Mouse (Mus musculus): ENCODE data around the gene Cntnap4. TPM values are rescaled to one million over a fixed set of nuclear protein-coding genes. Genes with fewer than 3 reads are reported as not detected.

The Cntnap4 gene
- polyA plus RNA-seq (2015; fragmentation: Nextera tagmentation; extraction: Ambion mirVana), result 0.19 and 0.39 TPM in 2 replicates

DNA sequence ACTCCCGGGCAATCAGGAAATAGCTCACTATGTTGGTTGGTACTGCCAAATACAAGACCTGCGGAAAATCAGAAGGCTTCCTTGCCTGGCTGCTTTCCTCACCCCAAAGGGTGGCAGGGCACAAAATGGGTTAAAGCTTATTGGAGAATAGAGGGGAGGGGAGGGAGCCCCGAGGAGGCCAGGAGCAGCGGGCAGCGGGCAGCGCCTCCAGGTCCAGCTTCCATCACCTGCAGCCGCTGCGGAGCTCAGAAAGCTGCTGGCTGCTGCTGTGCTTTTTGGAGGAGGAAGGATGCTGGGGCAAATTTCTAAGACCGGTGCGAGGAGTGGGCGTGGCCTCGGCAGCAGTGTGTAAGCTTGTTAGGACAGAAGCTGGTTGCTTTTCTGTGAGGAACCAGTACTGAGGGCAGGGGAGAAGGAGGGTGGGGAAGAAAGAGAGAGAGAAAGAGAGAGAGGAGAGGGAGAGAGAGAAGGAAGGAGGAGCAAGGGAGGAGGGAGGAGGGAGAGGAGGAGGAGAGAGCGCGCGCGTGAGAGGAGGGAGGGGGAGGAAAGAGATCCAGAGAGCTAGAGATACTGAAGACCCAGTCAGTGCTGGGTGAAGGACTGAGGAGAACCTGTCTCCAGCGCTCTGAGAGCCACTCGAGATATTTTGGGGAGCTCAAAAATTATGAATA is at the start of gene Cntnap4:
Gene Cntnap4 (plus strand): TSS at position 573 of the 671 bp plus-strand sequence.
- H3K27me3 ChIP-seq, result peaks cover 32% of the 10 kb centered on the region
- no peak for ATAC-seq (replicated peaks; ENCODE audit: low FRiP score)
- H3K4me1 ChIP-seq, result peaks cover 9% of the 10 kb centered on the region
- H3K27ac ChIP-seq, result no peak within 1 kb of the TSS
- no peaks in the 10 kb centered on the region for H3K36me3 ChIP-seq
- WGBS, result 2% methylated on average over 18 of the region's 18 CpGs
- peak within 1 kb of the TSS; percentile 25 for H3K4me3 ChIP-seq (replicated peaks)
- H3K9me3 ChIP-seq (replicated peaks), result no peaks in the 10 kb centered on the region
- no peak within 1 kb of the TSS for H3K9ac ChIP-seq
- H3K4me2 ChIP-seq, result peak within 1 kb of the TSS; percentile 50

DNA sequence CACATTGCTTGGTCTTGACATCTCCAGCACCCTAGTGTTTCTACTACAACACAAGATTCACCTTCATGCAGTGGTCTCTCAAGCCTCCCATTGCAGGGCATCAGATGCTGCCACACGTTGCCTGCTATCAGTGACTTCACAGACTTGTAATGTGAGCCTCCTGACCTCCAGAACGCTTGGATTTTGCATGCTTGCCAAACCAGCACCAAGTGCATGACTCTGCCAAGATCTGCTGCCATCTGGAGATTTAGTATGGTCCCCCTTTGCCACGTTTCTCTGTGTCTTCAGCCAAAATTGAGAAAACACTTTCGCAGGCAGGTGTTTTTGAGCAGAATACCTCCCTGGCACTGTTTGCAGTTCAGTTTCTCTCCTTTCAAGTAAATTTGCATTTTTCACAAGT is 12.5 kb upstream of the Cntnap4 start:
- no peak overlapping the region for H3K27ac ChIP-seq
- no peaks in the 10 kb centered on the region for H3K9me3 ChIP-seq (replicated peaks)
- no peaks in the 10 kb centered on the region for H3K36me3 ChIP-seq
- ATAC-seq (replicated peaks; ENCODE audit: low FRiP score), result no peak
- H3K4me2 ChIP-seq, result no peak overlapping the region
- no peak overlapping the region for H3K9ac ChIP-seq
- 37% methylated on average over 4 of the region's 4 CpGs for WGBS
- H3K4me1 ChIP-seq, result no peaks in the 10 kb centered on the region
- no peak overlapping the region for H3K4me3 ChIP-seq (replicated peaks)
- no peaks in the 10 kb centered on the region for H3K27me3 ChIP-seq

GRCm38 (mm10) chr8:112570541-112570940 is 698 bp downstream of the Cntnap4 start:
- 0 out of 2 replicates have a peak overlapping the region, but pooled peaks have one; percentile 25 for H3K4me3 ChIP-seq (replicated peaks)
- H3K27ac ChIP-seq, result no peak overlapping the region
- H3K4me2 ChIP-seq, result peak overlapping the region; percentile 50; the same call in 1 of the 2 replicates
- H3K4me1 ChIP-seq, result peaks cover 9% of the 10 kb centered on the region
- H3K36me3 ChIP-seq, result no peaks in the 10 kb centered on the region
- ATAC-seq (replicated peaks; ENCODE audit: low FRiP score), result no peak
- no peak overlapping the region for H3K9ac ChIP-seq
- peaks cover 32% of the 10 kb centered on the region for H3K27me3 ChIP-seq
- 11% methylated on average over 6 of the region's 6 CpGs for WGBS
- no peaks in the 10 kb centered on the region for H3K9me3 ChIP-seq (replicated peaks)

DNA sequence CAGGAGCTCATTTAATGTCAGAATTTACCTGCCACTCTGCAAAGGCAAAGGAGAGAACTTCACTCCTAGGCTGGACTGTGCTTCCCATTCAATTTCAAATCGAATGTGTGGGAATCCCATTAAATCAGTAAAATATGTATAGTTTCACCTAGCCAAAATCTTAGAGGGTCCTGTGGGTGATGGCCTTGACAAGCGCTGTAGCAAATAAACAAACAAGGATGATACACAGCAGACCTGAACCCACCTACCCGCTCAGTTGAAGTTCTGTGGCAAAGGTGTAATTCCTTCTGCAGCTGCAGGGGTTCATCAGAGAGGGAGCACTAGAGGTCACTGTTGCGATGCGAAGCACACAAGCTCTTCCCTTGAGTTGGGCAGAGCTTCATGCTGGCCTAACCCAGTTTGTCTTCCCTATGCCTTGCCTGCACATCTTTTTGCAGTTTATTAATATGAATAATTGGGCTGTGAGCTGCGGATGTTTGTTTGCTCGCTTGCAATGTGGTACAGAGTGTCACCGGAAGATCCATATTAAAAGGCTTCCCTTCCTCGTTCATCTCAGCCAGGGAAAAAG is 1.6 kb downstream of the Cntnap4 start:
- H3K4me3 ChIP-seq (replicated peaks), result no peak overlapping the region
- peak; percentile 56 for ATAC-seq (replicated peaks; ENCODE audit: low FRiP score)
- peaks cover 9% of the 10 kb centered on the region for H3K4me1 ChIP-seq
- H3K27ac ChIP-seq, result no peak overlapping the region
- whole genome bisulfite sequencing, result 16% methylated on average over 9 of the region's 9 CpGs
- no peaks in the 10 kb centered on the region for H3K9me3 ChIP-seq (replicated peaks)
- H3K4me2 ChIP-seq, result no peak overlapping the region
- peaks cover 32% of the 10 kb centered on the region for H3K27me3 ChIP-seq
- no peak overlapping the region for H3K9ac ChIP-seq
- no peaks in the 10 kb centered on the region for H3K36me3 ChIP-seq

DNA sequence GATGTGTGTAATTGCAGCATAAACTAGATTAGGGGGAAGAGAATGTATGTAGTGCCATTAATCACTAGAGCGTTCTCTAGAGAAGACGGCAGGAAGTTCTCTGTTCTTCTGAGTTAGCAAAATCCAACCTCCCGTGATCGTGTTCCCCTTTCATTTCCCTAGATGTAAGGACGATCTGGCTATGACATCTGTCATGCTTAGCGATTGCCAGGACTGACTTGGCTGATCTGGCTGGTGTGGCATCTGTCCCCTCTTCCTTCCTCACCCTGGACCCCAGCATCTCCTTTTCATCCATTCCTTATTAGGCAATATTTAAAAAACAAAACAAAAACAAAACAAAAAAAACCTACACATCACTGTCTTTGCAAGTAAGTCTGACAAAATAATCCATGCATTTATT is 11.6 kb downstream of the Cntnap4 start:
- H3K36me3 ChIP-seq, result no peaks in the 10 kb centered on the region
- H3K9ac ChIP-seq, result no peak overlapping the region
- no peaks in the 10 kb centered on the region for H3K9me3 ChIP-seq (replicated peaks)
- no peak overlapping the region for H3K4me3 ChIP-seq (replicated peaks)
- H3K4me1 ChIP-seq, result no peaks in the 10 kb centered on the region
- no peak overlapping the region for H3K4me2 ChIP-seq
- H3K27me3 ChIP-seq, result no peaks in the 10 kb centered on the region
- H3K27ac ChIP-seq, result no peak overlapping the region
- ATAC-seq (replicated peaks; ENCODE audit: low FRiP score), result no peak
- 25% methylated on average over 6 of the region's 6 CpGs for WGBS

DNA sequence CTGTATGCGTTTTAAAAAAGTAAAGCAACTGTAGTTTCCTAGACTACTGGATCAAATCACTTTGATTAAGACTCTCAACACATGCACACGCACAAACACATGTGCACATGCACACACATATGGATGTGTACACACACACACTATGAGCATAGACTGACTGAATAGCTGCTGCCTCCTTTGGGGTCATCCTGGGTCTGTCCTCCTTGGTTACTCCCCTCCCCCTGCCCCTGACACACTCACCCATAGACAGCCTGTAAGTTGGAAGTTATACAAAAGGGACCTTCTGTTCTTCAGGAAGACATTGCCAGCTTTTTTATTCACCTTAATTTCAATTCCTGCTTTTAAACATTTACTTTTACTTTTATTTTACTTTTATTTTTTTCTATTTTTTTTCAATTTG is 13.6 kb downstream of the Cntnap4 start:
- Histone ChIP-seq H3K27ac (no peak overlapping the region), H3K36me3 (no peaks in the 10 kb centered on the region), H3K4me2 (no peak overlapping the region), H3K27me3 (no peaks in the 10 kb centered on the region), H3K4me1 (peaks cover 5% of the 10 kb centered on the region; the same call in 1 of the 2 replicates), H3K4me3 (replicated peaks) (no peak overlapping the region), H3K9ac (no peak overlapping the region), H3K9me3 (replicated peaks) (no peaks in the 10 kb centered on the region)
- WGBS, result 90% methylated on average over 2 of the region's 2 CpGs
- ATAC-seq (replicated peaks; ENCODE audit: low FRiP score), result no peak

GRCm38 (mm10) chr8:112588357-112589051 is 18.7 kb downstream of the Cntnap4 start:
- 33% methylated on average over 8 of the region's 8 CpGs for WGBS
- H3K36me3 ChIP-seq, result no peaks in the 10 kb centered on the region
- H3K4me1 ChIP-seq, result peaks cover 12% of the 10 kb centered on the region
- H3K27me3 ChIP-seq, result no peaks in the 10 kb centered on the region
- H3K9ac ChIP-seq, result no peak overlapping the region
- no peak overlapping the region for H3K4me3 ChIP-seq (replicated peaks)
- peak overlapping the region; percentile 46 for H3K4me2 ChIP-seq
- no peak overlapping the region for H3K27ac ChIP-seq
- no peaks in the 10 kb centered on the region for H3K9me3 ChIP-seq (replicated peaks)
- ATAC-seq (replicated peaks; ENCODE audit: low FRiP score), result peak; percentile 71; the same call in 1 of the 2 replicates

- Histone ChIP-seq H3K4me2 (peak overlapping the region; percentile 46), H3K9ac (no peak overlapping the region), H3K27me3 (no peaks in the 10 kb centered on the region), H3K36me3 (no peaks in the 10 kb centered on the region), H3K4me3 (replicated peaks) (no peak overlapping the region), H3K9me3 (replicated peaks) (no peaks in the 10 kb centered on the region), H3K27ac (no peak overlapping the region), H3K4me1 (peaks cover 12% of the 10 kb centered on the region)
- 43% methylated on average over 14 of the region's 14 CpGs for WGBS
- no peak for ATAC-seq (replicated peaks; ENCODE audit: low FRiP score)
These were observed 19.2 kb downstream of the Cntnap4 start for GRCm38 (mm10) chr8:112589052-112589389.

- Histone ChIP-seq H3K36me3 (no peaks in the 10 kb centered on the region), H3K9me3 (replicated peaks) (no peaks in the 10 kb centered on the region), H3K27ac (no peak overlapping the region), H3K4me2 (no peak overlapping the region), H3K27me3 (no peaks in the 10 kb centered on the region), H3K4me1 (peaks cover 6% of the 10 kb centered on the region), H3K4me3 (replicated peaks) (no peak overlapping the region), H3K9ac (no peak overlapping the region)
- 49% methylated on average over 15 of the region's 15 CpGs for WGBS
- no peak for ATAC-seq (replicated peaks; ENCODE audit: low FRiP score)
These were observed 26.4 kb downstream of the Cntnap4 start for GRCm38 (mm10) chr8:112596023-112596776.

GRCm38 (mm10) chr8:112599975-112600374 is 30.1 kb downstream of the Cntnap4 start:
- Histone ChIP-seq H3K9ac (no peak overlapping the region), H3K4me3 (replicated peaks) (no peak overlapping the region), H3K9me3 (replicated peaks) (no peaks in the 10 kb centered on the region), H3K4me1 (peaks cover 6% of the 10 kb centered on the region), H3K27me3 (no peaks in the 10 kb centered on the region), H3K4me2 (no peak overlapping the region), H3K27ac (no peak overlapping the region), H3K36me3 (no peaks in the 10 kb centered on the region)
- ATAC-seq (replicated peaks; ENCODE audit: low FRiP score), result no peak
- 87% methylated on average over 11 of the region's 11 CpGs for whole genome bisulfite sequencing

DNA sequence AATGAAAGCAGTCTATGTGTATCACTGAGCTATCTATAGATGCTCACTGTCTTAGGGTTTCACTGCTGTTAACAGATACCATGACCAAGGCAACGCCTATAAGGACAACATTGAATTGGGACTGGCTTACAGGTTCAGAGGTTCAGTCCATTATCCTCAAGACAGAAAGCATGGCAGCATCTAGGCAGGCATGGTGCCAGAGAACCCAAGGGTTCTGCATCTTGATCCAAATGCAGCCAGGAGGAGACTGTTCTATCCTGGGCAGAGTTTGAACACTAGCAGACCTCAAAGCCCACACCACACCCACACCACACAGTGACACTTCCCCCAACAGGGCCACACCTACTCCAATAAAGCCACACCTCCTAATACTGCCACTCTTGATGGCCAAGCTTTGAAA is 31.3 kb downstream of the Cntnap4 start:
- Histone ChIP-seq H3K9me3 (replicated peaks) (no peaks in the 10 kb centered on the region), H3K4me3 (replicated peaks) (no peak overlapping the region), H3K27me3 (no peaks in the 10 kb centered on the region), H3K9ac (no peak overlapping the region), H3K4me1 (peaks cover 3% of the 10 kb centered on the region), H3K36me3 (no peaks in the 10 kb centered on the region), H3K4me2 (no peak overlapping the region), H3K27ac (no peak overlapping the region)
- no peak for ATAC-seq (replicated peaks; ENCODE audit: low FRiP score)
- 84% methylated on average over 1 of the region's 1 CpGs for WGBS

DNA sequence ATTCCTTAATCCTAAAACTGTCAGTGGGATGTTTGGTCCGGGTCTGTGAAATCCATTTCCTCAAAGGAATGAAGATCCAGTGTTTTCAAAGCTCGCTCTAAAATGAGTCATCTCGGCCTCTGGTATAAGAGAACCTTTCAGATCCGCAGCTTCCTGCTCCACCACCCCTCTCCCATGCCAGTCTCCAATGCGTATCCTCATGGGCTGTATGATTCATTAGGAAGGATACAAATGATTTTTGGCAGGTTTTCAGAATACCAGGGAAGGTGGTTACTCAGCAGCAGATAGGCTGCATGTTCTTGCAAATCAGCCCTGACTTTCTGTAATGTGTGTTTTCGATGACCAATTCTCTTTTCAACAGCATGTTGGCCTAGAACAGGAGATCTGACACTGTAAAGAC is 40.3 kb downstream of the Cntnap4 start:
- Histone ChIP-seq H3K4me3 (replicated peaks) (no peak overlapping the region), H3K36me3 (no peaks in the 10 kb centered on the region), H3K9ac (no peak overlapping the region), H3K4me2 (no peak overlapping the region), H3K9me3 (replicated peaks) (no peaks in the 10 kb centered on the region), H3K4me1 (no peaks in the 10 kb centered on the region), H3K27ac (no peak overlapping the region), H3K27me3 (no peaks in the 10 kb centered on the region)
- 83% methylated on average over 6 of the region's 6 CpGs for WGBS
- no peak for ATAC-seq (replicated peaks; ENCODE audit: low FRiP score)
